Mouse (Mus musculus) liver, postnatal 0 days (tissue): Measurements from ENCODE around the gene Hs3st4. TPM values are rescaled to one million over a fixed set of nuclear protein-coding genes. Genes with fewer than 3 reads are reported as not detected.

Source experiments
- ATAC-seq: fragments of 200-750 bp; cut with Nextera tagmentation; 2 replicates; pipeline ENCODE4 v1.8.0; 2017; ENCODE audit warnings: mild to moderate bottlenecking, moderate library complexity
- DNase-seq: peaks from one replicate; pipeline ENCODE4 v3.0.0-alpha.2; 2016
- H3K27ac ChIP-seq: fragments of 300-500 bp; sonication (generic); 2 replicates; pipeline ENCODE4 v1.5.1; 2014; ENCODE audit warnings: antibody characterized with exemption, moderate library complexity, mild to moderate bottlenecking, low read depth
- H3K27me3 ChIP-seq: fragments of 300-500 bp; sonication (generic); 2 replicates; pipeline ENCODE4 v1.6.1; 2014; ENCODE audit warnings: low read length, control low read depth, mixed read lengths; ENCODE audit not compliant: insufficient read depth
- H3K36me3 ChIP-seq: fragments of 300-500 bp; sonication (generic); replicated peaks from 2 replicates; pipeline ENCODE4 v1.6.1; 2014; ENCODE audit warnings: mild to moderate bottlenecking, control low read depth, low read length, moderate library complexity, mixed read lengths; ENCODE audit not compliant: insufficient read depth
- H3K4me1 ChIP-seq: fragments of 300-500 bp; sonication (generic); 2 replicates; pipeline ENCODE4 v1.6.1; 2014; ENCODE audit warnings: antibody characterized with exemption, mild to moderate bottlenecking, control low read depth; ENCODE audit not compliant: insufficient read depth
- H3K4me2 ChIP-seq: fragments of 300-500 bp; sonication (generic); 2 replicates; pipeline ENCODE4 v1.6.1; 2014; ENCODE audit warnings: low read depth, mild to moderate bottlenecking, low read length, moderate library complexity, mixed read lengths
- H3K4me3 ChIP-seq: fragments of 300-500 bp; sonication (generic); 2 replicates; pipeline ENCODE4 v1.5.1; 2014; ENCODE audit warnings: low read depth, low read length
- H3K9ac ChIP-seq: fragments of 300-500 bp; sonication (generic); replicated peaks from 2 replicates; pipeline ENCODE4 v1.6.1; 2014; ENCODE audit warnings: mild to moderate bottlenecking, moderate library complexity
- H3K9me3 ChIP-seq: fragments of 300-500 bp; sonication (generic); 2 replicates; pipeline ENCODE4 v1.6.1; 2016; ENCODE audit warnings: mild to moderate bottlenecking, control low read depth, low read length, mixed read lengths
- CTCF ChIP-seq: sonication (generic); IDR thresholded peaks from 2 replicates; pipeline ENCODE4 v1.5.1; 2016; ENCODE audit warnings: antibody characterized with exemption, low read depth
- EP300 ChIP-seq: IDR thresholded peaks from 2 replicates; pipeline ENCODE4 v1.6.1; 2016; ENCODE audit warnings: antibody characterized with exemption, low read depth, mild to moderate bottlenecking
- WGBS: fragments of 180-500 bp; shearing (Covaris S2); extraction: QIAGEN DNeasy Blood & Tissue Kit; methylation state at CpG from one replicate; pipeline ENCODE4 v1.1.7; 2014; ENCODE audit not compliant: insufficient replicate concordance; 5-methylcytosine and 5-hydroxymethylcytosine counted together
- polyA plus RNA-seq: library from polyadenylated mRNA; unstranded; fragments of >200 nt; fragmentation: Nextera tagmentation; extraction: Ambion mirVana; gene quantifications from 2 replicates; pipeline ENCODE4 v1.2.1, GENCODE M21; 2015

The Hs3st4 gene
- polyA plus RNA-seq, 1 experiment from 2014 or later, result not detected

GRCm38 (mm10) chr7:123981435-123981834 lies 1.2 kb upstream of the Hs3st4 start:
- no peak for DNase-seq
- 38% methylated on average over 7 of the region's 7 CpGs for WGBS
- Histone ChIP-seq H3K36me3 (no peaks in the 10 kb centered on the region), H3K27me3 (peaks cover 40% of the 10 kb centered on the region), H3K9me3 (no peaks in the 10 kb centered on the region), H3K9ac (no peak overlapping the region), H3K4me3 (no peak overlapping the region), H3K27ac (no peak overlapping the region), H3K4me1 (no peaks in the 10 kb centered on the region), H3K4me2 (no peak overlapping the region)
- TF ChIP-seq CTCF (no peak), EP300 (no peak)
- no peak for ATAC-seq

GRCm38 (mm10) chr7:123982010-123982409 lies 659 bp upstream of the Hs3st4 start:
- WGBS, result 3% methylated on average over 5 of the region's 5 CpGs
- no peaks in the 10 kb centered on the region for H3K4me1 ChIP-seq
- DNase-seq (no peak), ATAC-seq (no peak)
- no peak overlapping the region for H3K4me2 ChIP-seq
- H3K36me3 ChIP-seq, result no peaks in the 10 kb centered on the region
- no peak overlapping the region for H3K27ac ChIP-seq
- H3K4me3 ChIP-seq, result no peak overlapping the region
- H3K27me3 ChIP-seq, result peaks cover 40% of the 10 kb centered on the region
- H3K9ac ChIP-seq, result no peak overlapping the region
- H3K9me3 ChIP-seq, result no peaks in the 10 kb centered on the region
- TF ChIP-seq EP300 (no peak), CTCF (no peak)

GRCm38 (mm10) chr7:123983177-123984046 lies 743 bp downstream of the Hs3st4 start:
- WGBS, result 4% methylated on average over 62 of the region's 97 CpGs
- Histone ChIP-seq H3K4me1 (no peaks in the 10 kb centered on the region), H3K36me3 (no peaks in the 10 kb centered on the region), H3K4me3 (no peak overlapping the region), H3K9ac (no peak overlapping the region), H3K9me3 (no peaks in the 10 kb centered on the region), H3K27me3 (peaks cover 40% of the 10 kb centered on the region), H3K4me2 (0 out of 2 replicates have a peak overlapping the region, but pooled peaks have one; percentile 13), H3K27ac (no peak overlapping the region)
- ATAC-seq (no peak), DNase-seq (no peak)
- TF ChIP-seq EP300 (no peak), CTCF (no peak)

- H3K27me3 ChIP-seq, result no peaks in the 10 kb centered on the region
- TF ChIP-seq CTCF (no peak), EP300 (no peak)
- WGBS, result 67% methylated on average over 3 of the region's 3 CpGs
- no peaks in the 10 kb centered on the region for H3K9me3 ChIP-seq
- H3K4me3 ChIP-seq, result no peak overlapping the region
- no peak overlapping the region for H3K9ac ChIP-seq
- H3K4me2 ChIP-seq, result no peak overlapping the region
- H3K36me3 ChIP-seq, result no peaks in the 10 kb centered on the region
- no peak for DNase-seq
- no peak overlapping the region for H3K27ac ChIP-seq
- no peak for ATAC-seq
- no peaks in the 10 kb centered on the region for H3K4me1 ChIP-seq
Measured at GRCm38 (mm10) chr7:123992121-123992520, 9.5 kb downstream of the Hs3st4 start.

- DNase-seq, result no peak
- no peak overlapping the region for H3K9ac ChIP-seq
- no peaks in the 10 kb centered on the region for H3K36me3 ChIP-seq
- no peak overlapping the region for H3K4me2 ChIP-seq
- TF ChIP-seq EP300, result no peak
- no peak for TF ChIP-seq CTCF
- no peak overlapping the region for H3K4me3 ChIP-seq
- no peaks in the 10 kb centered on the region for H3K4me1 ChIP-seq
- no peak overlapping the region for H3K27ac ChIP-seq
- WGBS, result 39% methylated on average over 3 of the region's 3 CpGs
- no peaks in the 10 kb centered on the region for H3K27me3 ChIP-seq
- no peak for ATAC-seq
- H3K9me3 ChIP-seq, result no peaks in the 10 kb centered on the region
Measured at GRCm38 (mm10) chr7:123997266-123997665, 14.6 kb downstream of the Hs3st4 start.

GRCm38 (mm10) chr7:123998601-123999000 lies 15.9 kb downstream of the Hs3st4 start:
- Histone ChIP-seq H3K36me3 (no peaks in the 10 kb centered on the region), H3K4me3 (no peak overlapping the region), H3K9me3 (no peaks in the 10 kb centered on the region), H3K9ac (no peak overlapping the region), H3K4me2 (no peak overlapping the region), H3K4me1 (no peaks in the 10 kb centered on the region), H3K27ac (no peak overlapping the region), H3K27me3 (no peaks in the 10 kb centered on the region)
- DNase-seq (no peak), ATAC-seq (no peak)
- 67% methylated on average over 7 of the region's 7 CpGs for WGBS
- TF ChIP-seq EP300, result no peak
- TF ChIP-seq CTCF, result no peak
